Mouse (Mus musculus): Measurements from ENCODE around the gene Vmn2r5.
"Not testable (repeated sequence)": the region's sequence is repeated elsewhere in the genome, so short reads cannot be mapped to it uniquely, and the experiment has no call there.

DNA sequence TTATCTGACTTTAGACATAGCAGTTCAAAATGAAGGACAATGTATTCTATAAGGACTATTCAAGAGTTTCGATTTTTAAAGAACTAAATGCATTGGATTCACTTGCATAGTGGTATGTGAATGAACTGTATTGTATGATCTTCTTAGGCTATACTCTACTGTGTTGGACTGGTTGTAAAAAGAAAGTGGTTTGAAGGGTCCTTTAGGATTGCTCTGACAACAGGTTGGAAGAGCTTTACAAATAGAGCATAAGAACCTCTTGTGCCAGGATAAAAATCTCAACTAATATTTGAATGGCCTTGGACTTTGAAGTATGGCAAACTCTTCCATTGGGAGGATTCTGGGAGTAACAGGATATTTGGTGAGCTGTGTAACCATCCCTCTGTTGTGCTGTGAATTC lies 13.9 kb upstream of the Vmn2r5 start:
- TF ChIP-seq CTCF (IDR thresholded peaks at IDR 0.05; ENCODE audit: borderline replicate concordance, insufficient read depth, low read length); POLR2A (IDR thresholded peaks at IDR 0.05; ENCODE audit: low read depth, low read length): not testable (repeated sequence)
